Mouse (Mus musculus): ENCODE data around the gene Cerkl.

The Cerkl gene

GRCm38 (mm10) chr2:79372154-79372467, 84.5 kb downstream of the Cerkl start:
- H3K27me3 ChIP-seq (ENCODE audit: control insufficient read depth, insufficient read depth, low read length, poor library complexity, severe bottlenecking), result no peaks in the 10 kb centered on the region
- H3K36me3 ChIP-seq (ENCODE audit: control insufficient read depth, insufficient read depth, low read length, poor library complexity, severe bottlenecking), result no peaks in the 10 kb centered on the region
- no peak for DNase-seq (ENCODE audit: low read depth, low spot score)

DNA sequence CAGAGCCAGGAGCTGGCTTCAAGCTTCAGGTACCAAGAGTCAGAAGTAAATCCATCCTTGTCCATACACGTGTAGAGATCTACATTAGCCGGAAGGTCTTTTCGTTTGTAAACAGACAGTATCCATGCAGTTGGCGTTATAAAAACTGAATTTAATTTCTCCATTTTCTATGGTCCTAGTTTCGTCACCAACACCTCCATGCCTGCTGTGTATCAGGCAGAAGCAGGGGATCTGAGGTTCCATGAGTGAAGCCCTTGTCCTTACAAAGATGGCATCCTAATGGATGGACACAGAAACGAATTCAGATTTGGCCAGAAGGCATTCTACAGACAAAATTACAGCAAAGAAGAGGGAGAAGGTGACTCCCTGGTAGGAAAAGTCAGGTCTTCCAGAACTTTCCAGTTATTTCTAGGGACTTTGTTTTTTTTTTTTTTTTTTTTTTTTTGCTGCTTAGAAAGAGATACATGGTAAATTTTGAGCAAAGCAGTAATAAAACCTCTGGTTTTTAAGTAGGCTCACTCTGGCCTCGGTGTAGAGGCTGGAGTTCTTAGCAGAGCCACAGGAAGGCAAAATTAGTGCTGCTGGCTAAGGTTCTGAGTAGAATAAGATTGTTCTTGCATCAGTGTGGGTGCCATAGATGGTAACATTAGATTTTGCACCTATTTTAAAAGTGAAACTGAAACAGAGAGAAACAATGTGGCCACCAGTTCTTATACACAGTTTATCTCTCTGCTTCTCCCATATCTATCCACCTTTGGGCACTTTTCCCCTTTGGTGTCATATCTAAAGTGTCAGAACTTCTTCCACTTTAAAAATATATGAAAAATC, 85.0 kb downstream of the Cerkl start:
- no peak for DNase-seq (ENCODE audit: low read depth, low spot score)
- H3K27me3 ChIP-seq (ENCODE audit: control insufficient read depth, insufficient read depth, low read length, poor library complexity, severe bottlenecking), result no peaks in the 10 kb centered on the region
- H3K36me3 ChIP-seq (ENCODE audit: control insufficient read depth, insufficient read depth, low read length, poor library complexity, severe bottlenecking), result no peaks in the 10 kb centered on the region

DNA sequence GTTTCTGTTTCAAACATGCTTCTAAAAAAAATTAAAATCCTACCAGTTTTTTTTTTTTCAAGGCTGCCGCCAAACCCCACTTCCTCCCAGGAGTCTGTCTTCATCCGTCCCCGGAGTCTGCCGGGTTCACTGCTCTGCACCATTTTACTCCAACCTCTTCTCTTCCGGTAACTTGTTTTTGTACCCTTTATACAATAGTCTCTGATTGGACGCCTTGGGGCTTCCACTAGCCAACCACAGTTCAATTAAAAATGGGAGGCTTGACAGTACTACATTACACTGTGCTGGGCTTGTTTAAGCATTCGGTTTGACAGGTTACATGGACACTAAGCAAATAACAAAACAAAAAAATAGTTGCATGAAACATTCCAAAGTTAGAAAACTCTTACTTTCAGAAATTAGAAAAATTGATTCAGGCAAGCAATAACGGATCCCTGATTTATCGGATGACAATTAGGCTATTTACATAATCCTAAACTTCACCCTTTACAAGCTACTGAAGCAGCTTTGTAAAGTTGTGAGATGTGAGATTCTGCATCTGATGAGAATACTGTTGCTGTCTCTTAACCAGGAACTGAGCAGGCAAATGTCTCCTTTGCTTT, 85.8 kb downstream of the Cerkl start:
- no peaks in the 10 kb centered on the region for H3K36me3 ChIP-seq (ENCODE audit: control insufficient read depth, insufficient read depth, low read length, poor library complexity, severe bottlenecking)
- peak; percentile 64 for DNase-seq (ENCODE audit: low read depth, low spot score)
- H3K27me3 ChIP-seq (ENCODE audit: control insufficient read depth, insufficient read depth, low read length, poor library complexity, severe bottlenecking), result no peaks in the 10 kb centered on the region

DNA sequence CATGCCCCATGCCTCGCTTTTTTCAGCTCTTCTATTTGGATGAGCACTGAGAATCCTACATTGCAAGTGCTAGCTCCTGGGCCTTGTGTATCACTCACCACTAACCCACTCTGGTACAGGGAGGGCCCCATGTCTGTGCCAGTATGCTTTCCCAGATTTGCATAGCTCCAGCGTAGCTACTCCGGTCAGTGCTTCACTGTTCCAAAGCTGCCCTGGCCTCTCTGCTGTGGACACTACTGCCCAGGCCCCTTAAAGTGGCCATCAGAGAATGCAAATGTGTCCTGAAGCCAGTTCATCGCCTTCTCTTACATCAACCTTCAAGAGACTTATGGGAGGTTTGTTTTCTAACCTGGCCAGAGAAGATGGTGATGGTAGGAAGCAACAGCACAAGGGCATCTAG, 86.7 kb downstream of the Cerkl start:
- no peaks in the 10 kb centered on the region for H3K27me3 ChIP-seq (ENCODE audit: control insufficient read depth, insufficient read depth, low read length, poor library complexity, severe bottlenecking)
- DNase-seq (ENCODE audit: low read depth, low spot score), result no peak
- no peaks in the 10 kb centered on the region for H3K36me3 ChIP-seq (ENCODE audit: control insufficient read depth, insufficient read depth, low read length, poor library complexity, severe bottlenecking)

DNA sequence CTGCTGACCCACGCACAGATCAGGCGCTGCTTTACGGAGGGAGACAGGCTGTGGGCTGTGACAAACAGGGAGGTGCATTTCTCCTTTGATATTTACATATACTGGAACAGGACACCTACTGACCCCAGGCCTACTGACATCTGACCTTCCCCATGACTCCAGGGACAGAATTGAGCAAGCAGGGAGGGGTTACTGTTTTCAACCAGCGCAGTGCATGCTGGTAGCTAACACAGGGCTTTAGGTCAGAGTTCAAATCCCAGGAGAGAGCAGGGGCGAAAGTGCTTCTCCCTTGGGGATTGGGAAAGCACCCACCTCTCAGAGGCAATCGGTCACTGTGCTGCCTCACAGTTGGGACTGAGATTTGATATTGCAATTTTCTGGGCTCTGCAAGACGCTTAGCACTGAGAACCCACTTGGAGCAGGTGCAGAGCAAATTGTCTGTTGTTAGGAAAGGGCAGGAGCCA, 87.5 kb downstream of the Cerkl start:
- H3K27me3 ChIP-seq (ENCODE audit: control insufficient read depth, insufficient read depth, low read length, poor library complexity, severe bottlenecking), result no peaks in the 10 kb centered on the region
- no peaks in the 10 kb centered on the region for H3K36me3 ChIP-seq (ENCODE audit: control insufficient read depth, insufficient read depth, low read length, poor library complexity, severe bottlenecking)
- no peak for DNase-seq (ENCODE audit: low read depth, low spot score)

DNA sequence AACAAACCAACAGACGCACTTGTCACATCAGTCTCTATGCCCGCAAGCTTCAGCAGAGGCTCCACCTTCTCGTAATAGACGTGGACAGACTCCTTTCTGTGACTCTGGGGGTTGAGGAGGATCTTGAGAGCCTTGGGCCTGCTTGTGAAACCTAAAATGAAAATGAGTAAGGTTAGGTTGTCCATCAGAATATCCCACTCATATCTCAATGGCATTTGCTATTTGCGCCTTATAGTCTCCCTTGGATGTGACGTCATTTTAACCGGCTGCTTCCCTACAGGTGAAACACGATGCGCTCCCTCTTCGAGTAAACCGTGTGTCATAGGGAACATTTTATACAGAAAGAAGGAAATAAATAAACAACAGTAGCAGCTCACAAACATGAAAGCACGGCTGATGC, 87.9 kb downstream of the Cerkl start:
- no peaks in the 10 kb centered on the region for H3K27me3 ChIP-seq (ENCODE audit: control insufficient read depth, insufficient read depth, low read length, poor library complexity, severe bottlenecking)
- no peaks in the 10 kb centered on the region for H3K36me3 ChIP-seq (ENCODE audit: control insufficient read depth, insufficient read depth, low read length, poor library complexity, severe bottlenecking)
- DNase-seq (ENCODE audit: low read depth, low spot score), result no peak

DNA sequence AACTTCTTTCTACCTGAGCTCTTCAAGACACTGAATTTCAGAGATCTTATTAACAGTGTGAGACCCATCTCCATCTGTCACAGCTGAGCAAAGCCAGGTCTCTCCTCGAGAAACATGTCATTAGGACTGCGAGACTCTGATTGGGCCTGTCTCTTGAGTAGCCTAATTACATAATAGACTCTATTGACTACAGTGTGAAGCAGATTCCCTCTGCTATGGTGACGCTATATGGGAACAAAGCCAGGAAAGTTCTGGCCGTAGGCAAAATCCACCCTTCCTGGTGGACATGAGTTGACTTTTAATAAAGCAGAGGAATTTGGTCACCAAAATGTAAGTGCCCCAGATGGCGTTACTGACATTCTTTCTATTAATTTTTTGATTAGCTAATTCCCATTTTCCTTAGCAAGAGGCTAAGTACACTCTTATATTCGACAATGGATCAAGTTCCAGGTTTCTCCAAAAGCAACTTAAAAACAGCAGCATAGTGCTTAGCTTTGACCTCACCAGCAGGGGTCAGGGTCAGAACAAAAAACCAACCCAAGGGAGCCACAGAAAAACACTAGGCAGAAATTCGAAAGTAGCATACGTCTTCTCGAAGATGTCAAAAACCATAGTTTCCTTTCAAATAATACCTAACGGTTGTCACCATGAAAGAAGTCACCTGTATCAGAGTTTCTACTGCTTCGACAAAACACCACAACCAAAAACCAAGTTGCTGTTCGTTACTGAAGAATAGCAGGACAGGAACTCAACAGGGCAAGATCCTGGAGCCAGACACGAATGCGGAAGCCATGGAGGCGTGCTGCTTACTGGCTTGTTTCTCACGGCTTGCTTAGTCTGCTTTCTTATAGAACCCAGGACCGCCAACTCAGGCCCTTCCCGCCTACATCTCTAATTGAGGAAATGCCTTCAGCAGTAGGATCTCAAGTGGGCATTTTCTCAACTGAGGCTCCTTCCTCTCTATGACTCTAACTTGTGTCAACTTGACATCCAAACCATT, 88.8 kb downstream of the Cerkl start:
- DNase-seq (ENCODE audit: low read depth, low spot score), result peak; percentile 35
- Histone ChIP-seq H3K27me3 (ENCODE audit: control insufficient read depth, insufficient read depth, low read length, poor library complexity, severe bottlenecking) (no peaks in the 10 kb centered on the region), H3K36me3 (ENCODE audit: control insufficient read depth, insufficient read depth, low read length, poor library complexity, severe bottlenecking) (no peaks in the 10 kb centered on the region)

GRCm38 (mm10) chr2:79363920-79364319, 92.7 kb downstream of the Cerkl start:
- DNase-seq (ENCODE audit: low read depth, low spot score), result no peak
- H3K36me3 ChIP-seq (ENCODE audit: control insufficient read depth, insufficient read depth, low read length, poor library complexity, severe bottlenecking), result no peaks in the 10 kb centered on the region

GRCm38 (mm10) chr2:79362029-79362428, 94.6 kb downstream of the Cerkl start:
- no peaks in the 10 kb centered on the region for H3K27me3 ChIP-seq (ENCODE audit: control insufficient read depth, insufficient read depth, low read length, poor library complexity, severe bottlenecking)
- H3K36me3 ChIP-seq (ENCODE audit: control insufficient read depth, insufficient read depth, low read length, poor library complexity, severe bottlenecking), result no peaks in the 10 kb centered on the region
- no peak for DNase-seq (ENCODE audit: low read depth, low spot score)

More at GRCm38 (mm10) chr2:79363920-79364319, 92.7 kb downstream of the Cerkl start:
- H3K27me3 ChIP-seq (ENCODE audit: control insufficient read depth, insufficient read depth, low read length, poor library complexity, severe bottlenecking), result no peaks in the 10 kb centered on the region

- no peak for DNase-seq (ENCODE audit: low read depth, low spot score)
- no peaks in the 10 kb centered on the region for H3K36me3 ChIP-seq (ENCODE audit: control insufficient read depth, insufficient read depth, low read length, poor library complexity, severe bottlenecking)
- H3K27me3 ChIP-seq (ENCODE audit: control insufficient read depth, insufficient read depth, low read length, poor library complexity, severe bottlenecking), result no peaks in the 10 kb centered on the region
These were observed 98.8 kb downstream of the Cerkl start for GRCm38 (mm10) chr2:79357835-79358234.

DNA sequence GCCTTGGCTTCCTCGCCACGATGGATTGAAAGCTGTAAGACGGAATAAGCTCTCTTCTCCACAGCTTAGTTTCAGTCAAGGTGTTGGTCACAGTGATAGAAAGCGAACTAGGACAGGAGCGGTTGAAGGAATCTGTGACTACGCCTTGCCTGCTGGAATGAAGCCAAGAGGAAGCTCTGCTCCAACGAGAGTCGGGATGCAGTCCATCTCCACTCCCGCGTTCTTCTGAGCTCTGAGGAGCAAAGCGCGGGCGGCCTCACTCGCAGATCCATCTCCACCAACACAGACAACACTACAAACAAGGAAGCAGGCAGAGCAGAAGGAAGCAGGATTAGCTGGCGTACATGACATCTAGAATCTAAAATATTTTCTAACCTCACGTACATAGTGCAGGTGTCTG, 101.8 kb downstream of the Cerkl start:
- no peaks in the 10 kb centered on the region for H3K27me3 ChIP-seq (ENCODE audit: control insufficient read depth, insufficient read depth, low read length, poor library complexity, severe bottlenecking)
- no peaks in the 10 kb centered on the region for H3K36me3 ChIP-seq (ENCODE audit: control insufficient read depth, insufficient read depth, low read length, poor library complexity, severe bottlenecking)
- DNase-seq (ENCODE audit: low read depth, low spot score), result no peak

DNA sequence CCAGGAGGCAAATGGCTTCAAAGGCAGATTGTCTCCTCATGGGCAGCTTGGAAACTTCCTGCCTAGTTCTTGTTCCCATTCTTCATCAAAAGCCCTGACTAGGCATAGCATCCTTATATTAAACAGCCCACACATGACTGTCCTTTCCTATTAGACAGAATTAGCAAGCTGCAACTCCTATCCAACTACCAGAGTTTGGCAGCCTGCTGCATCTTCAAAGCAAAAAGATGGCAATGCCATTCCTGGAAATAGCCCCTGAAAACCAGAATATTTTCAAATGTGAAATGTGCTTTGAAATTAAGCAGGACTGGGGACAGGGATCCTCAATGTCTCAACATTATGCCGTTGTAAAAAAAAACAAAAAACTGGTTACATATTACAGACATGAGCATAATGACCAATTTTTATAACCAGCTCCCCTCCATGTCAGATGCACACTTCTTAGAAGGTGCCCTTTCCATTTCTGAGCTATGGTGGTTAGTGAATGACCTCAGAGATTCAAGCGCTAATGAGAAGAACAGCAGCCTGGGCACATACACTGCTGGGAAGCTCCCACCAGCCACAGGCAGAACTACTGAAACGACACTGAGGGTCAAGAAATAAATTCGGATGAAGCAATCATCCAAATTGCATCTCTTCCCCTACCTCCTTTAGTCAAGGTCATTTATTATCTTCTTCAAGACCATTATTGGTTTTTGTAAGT, 104.3 kb downstream of the Cerkl start:
- H3K27me3 ChIP-seq (ENCODE audit: control insufficient read depth, insufficient read depth, low read length, poor library complexity, severe bottlenecking), result no peaks in the 10 kb centered on the region
- no peak for DNase-seq (ENCODE audit: low read depth, low spot score)
- H3K36me3 ChIP-seq (ENCODE audit: control insufficient read depth, insufficient read depth, low read length, poor library complexity, severe bottlenecking), result no peaks in the 10 kb centered on the region

GRCm38 (mm10) chr2:79351179-79352099, 105.1 kb downstream of the Cerkl start:
- H3K27me3 ChIP-seq (ENCODE audit: control insufficient read depth, insufficient read depth, low read length, poor library complexity, severe bottlenecking), result no peaks in the 10 kb centered on the region
- no peak for DNase-seq (ENCODE audit: low read depth, low spot score)
- H3K36me3 ChIP-seq (ENCODE audit: control insufficient read depth, insufficient read depth, low read length, poor library complexity, severe bottlenecking), result no peaks in the 10 kb centered on the region

Measured in splenic B cell, adult 2 months (primary cell).